Mouse (Mus musculus) cerebellum, adult 9-10 months (tissue): Measurements from ENCODE around the gene Ddx39b.

Experiments used
- DNase-seq: peaks from one replicate; pipeline ENCODE4 v3.0.0; 2022

The Ddx39b gene

DNA sequence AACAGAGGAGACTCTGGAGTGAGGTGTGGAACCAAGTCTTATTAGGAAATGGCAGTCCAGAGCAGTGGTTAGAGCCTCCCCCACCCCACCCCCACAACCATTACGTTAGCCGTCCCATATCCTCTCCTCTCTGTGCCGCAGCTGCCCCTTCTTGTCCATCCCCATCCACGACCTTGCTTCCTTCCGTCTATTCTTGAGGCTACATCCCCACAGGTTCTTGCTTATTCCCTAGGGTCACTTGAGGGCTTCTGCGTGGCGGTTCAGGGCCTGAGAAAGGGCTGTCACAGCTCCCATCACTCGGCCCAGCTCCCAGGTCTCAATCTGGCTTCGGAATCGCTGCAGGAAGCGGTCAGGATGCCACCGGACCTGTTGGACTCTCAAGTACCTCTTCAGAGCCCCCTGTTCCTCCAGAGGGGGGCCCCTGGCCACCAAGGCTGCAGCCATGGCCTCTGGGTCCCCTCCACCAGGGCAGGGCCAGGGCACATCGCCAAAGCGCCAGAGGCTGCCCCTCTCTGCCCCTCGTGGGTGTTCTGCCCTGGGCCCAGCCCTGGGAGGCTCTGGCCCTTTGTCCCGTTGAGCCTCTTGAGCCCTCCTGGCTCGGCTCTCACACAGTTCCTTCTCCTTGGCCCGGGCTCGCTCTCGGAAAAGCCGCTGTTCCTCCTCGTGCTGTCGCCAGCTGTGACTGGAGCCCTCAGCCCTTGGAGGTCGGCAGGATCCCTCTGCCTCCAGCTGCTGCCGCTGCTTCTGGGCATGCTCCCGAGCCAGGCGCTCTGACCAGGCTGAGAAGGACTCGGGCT lies 21.2 kb upstream of the Ddx39b start, which contains the start of gene Gm16181:
Gene Gm16181, plus strand, starts transcription at position 679 of the 797 bp plus-strand sequence.
- no peak for DNase-seq

DNA sequence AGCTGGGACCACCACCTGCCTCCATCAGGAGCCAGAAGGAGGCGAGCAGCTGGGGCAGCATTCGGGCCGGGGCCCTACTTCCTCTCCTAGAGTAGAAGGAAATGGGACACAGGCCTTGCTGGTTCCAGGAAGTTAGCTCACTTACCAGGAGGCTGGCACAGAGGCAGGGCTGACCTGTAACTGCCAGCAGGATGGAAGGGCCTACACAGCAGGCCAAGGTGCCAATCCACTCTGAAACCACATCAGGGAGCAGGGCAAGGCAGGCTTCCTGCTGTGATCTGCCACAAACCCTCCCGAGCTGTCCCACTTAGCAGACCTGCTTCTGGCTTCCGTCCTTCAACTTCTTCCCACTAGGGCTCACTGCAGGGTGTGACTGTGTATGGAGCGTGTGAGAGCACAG lies 19.2 kb upstream of the Ddx39b start:
- no peak for DNase-seq

DNA sequence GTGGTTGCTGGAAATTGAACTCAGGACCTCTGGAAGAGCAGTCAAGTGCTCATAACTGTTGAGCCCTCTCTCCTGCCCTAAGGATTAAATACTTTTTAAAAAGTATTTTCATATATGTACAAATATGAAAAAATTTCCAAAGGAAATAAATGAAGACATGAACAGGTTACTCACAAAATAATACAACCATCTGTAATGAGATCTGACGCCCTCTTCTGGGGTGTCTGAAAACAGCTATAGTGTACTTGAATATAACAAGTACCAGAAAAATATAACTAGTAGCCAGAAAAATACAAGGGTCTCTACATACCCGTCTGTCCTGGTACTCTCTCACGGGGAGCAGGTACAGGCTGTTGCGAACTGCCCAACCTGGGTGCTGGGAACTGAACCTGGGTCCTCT lies 16.9 kb upstream of the Ddx39b start:
- no peak for DNase-seq

DNA sequence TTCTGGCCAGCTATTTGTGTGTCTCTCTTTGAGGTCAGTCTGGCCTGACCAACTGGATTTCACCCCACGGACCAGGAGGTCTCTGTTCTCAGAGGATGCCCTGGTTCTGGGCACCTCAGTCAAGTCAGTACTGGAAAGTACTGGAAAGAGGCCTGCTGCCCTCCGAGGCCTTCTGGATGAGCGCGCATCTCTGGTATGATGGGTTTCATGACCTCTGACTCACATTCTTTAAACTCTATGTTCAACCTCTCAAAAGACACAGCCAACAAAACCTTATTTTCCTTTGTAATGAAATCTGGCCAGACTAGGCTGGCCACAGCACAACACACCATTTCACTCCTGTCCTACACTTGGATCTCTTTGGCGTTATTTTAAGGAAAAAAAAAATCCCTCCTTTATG lies 16.1 kb upstream of the Ddx39b start:
- no peak for DNase-seq

DNA sequence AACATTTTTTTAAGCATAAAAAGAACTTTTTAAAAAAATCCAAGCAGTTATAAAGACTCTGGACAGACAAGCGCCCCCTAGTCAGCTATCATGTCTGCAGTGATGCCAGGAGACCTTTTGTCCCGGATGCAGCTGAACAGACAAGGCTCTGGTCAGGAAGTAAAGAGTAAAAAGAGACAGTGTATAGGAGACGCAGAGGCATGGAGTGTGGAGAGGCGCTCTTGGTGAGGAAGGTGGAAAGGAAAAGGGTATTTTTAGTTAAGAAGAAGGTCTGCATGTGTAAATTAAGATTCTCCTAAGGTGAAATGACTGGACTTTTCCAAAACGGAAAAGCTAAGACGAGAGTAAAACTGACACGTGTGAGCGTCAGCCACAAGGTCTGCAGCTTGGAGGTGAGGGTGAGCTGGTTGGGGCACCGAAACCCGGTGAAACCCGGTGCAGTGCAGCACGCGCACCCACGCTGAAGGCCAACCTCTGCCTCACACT lies 14.9 kb upstream of the Ddx39b start:
- DNase-seq = no peak

DNA sequence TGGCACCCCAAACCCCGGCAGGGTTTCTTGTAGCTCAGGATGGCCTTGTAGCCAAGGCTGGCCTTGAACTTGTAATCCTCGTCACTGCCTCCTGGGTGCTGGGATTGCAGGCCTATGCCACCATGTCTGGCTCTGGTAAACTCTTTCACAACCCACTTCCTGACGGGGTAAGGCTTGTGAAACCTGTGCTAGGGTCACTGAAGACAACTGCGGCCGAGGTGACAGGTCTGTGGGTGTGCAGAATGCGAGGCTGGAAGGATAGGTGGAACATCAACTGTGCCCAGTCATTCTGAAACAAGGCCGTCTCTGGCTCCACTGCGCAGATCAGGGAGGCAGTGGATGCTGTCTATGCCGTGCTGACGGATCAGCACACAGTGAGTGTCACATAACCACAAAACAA lies 10.5 kb upstream of the Ddx39b start:
- DNase-seq = no peak

DNA sequence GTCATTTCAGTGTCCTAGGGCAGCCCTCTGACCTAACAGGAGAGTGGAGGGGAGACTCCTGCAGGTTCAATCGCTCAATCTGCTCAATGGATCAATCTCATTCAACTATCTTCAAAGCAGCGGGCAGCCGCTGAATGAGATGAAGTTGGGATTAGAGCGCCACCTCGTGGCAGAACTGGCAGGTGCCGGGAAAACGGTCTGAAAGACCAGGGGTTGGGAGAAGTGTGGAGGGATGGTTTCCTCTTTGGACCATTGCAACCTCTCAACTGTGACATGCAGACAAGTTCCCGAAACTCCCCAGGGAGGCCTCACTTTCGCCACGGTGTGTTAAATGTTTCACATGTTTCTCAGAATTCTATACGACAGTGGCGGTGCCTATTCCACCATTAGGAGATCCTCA lies 9.5 kb upstream of the Ddx39b start:
- DNase-seq = peak; percentile 84

DNA sequence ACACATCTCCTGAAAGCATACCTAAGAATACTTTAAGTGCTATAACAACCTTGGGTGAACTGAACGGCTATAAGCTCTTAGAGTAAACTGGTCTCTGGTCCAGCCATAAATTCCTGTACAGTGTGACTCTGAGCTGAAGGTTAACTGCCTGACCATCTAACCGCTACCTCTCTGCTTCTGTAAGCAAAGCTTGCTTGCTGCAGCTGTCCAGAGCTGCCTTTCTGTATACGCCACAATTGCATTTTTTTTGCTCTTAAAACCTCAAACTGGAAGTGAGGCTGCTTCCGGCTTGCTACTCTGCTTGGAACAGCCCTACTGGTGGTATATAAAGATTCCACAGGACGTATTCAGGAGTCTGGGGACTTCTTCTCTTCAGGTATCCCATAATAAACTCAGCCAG lies 8.9 kb upstream of the Ddx39b start:
- DNase-seq = no peak

DNA sequence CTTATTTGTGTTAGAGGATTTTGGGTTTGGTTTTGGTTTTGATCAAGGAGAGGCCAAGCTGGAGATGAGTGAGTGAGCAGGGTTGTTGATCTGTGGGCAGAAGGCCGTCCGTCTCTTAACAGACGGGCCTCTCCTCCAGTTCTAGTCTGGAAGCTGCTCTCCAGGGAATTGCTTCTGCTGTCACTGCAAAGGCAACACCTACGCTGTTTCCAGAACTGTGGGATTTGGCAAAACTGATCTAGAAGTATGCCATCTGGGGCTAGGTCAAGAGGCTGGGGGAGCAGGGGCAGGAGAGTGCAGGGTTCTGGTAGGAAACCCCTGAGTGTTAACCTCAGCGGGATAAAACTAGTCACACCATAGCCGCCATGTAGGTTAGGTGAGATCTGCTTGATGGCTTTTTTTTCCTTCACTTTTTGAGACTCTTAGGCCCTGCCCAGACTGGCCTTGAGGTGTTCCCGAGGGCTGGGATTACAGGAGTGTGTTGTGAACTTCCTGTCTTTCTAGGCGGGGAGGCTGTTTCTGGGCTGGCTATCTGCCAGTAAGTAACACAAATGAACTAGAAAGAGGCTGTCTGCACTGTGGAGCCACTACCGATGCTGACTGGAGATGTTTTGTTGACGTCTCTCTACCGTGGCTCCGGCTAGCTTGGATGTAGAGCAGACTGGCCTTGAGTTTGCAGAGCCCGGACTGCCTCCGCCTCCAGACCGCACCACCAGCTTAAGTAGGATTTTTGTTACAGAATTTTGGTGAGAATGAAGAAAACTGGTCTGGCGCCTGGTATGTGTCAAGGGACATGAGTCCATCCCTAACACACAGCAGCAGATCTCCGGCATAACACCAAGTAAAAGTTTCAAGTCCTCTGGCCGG lies 8.2 kb upstream of the Ddx39b start, which contains the start of gene Atp6v1g2:
Gene Atp6v1g2, plus strand, starts transcription at position 547 of the 867 bp plus-strand sequence.
- peak; percentile 52 for DNase-seq

DNA sequence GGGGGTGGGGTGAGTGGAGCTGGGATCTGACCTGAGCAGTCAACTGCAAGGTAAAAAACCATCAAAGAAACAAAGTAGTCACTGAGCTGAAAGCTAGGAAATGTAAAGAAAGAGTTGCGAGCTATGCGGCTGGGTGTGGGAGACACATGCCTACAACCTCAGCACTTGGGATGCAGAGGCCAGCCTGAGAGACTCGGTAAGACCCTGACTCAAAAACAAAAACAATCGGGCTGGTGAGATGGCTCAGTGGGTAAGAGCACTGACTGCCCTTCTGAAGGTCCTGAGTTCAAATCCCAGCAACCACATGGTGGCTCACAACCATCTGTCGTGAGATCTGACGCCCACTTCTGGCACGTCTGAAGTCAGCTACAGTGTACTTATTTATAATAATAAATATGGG lies 7.5 kb upstream of the Ddx39b start:
- peak; percentile 40 for DNase-seq

DNA sequence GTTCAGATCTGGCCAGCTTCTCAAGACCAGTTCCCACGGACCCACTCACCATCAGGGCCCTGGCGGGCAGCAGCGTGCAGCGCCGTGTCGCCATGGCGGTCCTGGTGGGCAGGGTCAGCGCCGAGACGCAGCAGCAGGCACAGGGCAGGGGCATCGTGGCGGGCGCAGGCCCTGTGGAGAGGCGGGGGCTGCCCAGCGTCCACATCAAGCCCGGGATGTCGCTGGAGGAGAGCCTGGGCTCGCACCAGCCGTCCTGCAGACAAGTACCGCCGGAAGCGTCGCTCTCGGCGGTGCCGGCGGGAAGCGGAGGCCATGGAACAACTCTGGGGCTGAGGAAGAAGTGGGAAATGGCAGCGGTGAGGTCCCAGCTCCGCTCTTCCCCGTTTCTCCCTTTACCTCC lies 6.6 kb upstream of the Ddx39b start:
- DNase-seq = peak; percentile 60

DNA sequence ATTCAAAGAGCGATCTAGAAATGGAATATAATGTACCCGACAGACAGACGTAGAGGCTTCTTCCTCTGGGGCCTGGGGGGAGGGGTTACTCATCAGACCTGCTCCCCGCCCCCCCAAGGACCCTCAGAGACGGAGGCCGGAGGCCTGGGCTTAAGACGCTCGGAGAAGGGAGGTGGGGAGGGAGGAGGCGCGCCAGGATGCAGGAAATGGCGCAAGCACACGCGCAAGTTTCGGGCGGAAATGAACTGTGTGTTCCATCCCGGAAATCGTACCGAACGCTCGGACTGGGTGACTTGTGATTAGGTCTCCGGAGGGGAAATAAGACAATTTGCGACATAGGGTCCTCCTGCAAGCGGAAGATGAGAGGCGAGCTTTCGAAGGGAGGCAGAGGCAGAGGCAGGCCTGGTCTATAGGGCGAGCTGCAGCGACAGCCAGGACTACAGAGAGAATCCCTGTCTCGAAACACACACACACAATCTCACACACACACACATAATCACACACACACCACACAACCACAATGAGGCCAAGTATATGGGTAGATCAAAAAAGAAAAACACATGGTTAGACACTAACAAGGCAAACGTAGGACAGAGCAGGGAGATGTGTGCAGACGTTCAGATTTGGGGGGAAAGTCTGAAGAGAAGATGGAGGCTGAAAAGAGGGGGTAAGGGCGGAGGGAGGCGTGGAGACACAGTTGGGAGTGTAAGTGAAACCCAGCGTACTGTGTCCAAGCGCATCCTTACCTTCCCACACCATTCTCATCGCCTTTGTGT lies 5.7 kb upstream of the Ddx39b start, which contains the start of gene Nfkbil1:
Gene Nfkbil1, minus strand, starts transcription at position 179 of the 776 bp plus-strand sequence.
- peak; percentile 94 for DNase-seq

DNA sequence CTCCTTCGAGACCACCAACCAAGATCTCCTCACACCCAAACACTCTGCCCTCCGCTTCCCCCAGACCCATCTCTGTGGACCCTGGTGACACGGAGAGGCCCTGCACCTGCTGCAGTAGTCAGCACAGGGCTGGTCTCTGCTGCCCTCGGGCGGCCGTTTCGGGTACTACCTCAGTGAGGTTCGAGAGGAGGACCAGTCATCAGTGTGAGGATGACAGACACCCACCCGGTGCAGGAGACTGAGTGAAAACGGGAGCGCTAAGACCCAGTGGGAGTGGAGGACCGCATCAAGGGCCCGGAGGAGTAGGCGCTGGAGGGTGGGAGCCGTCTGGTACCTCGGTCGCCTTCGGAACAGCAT lies 5.2 kb upstream of the Ddx39b start:
- DNase-seq = peak; percentile 99

DNA sequence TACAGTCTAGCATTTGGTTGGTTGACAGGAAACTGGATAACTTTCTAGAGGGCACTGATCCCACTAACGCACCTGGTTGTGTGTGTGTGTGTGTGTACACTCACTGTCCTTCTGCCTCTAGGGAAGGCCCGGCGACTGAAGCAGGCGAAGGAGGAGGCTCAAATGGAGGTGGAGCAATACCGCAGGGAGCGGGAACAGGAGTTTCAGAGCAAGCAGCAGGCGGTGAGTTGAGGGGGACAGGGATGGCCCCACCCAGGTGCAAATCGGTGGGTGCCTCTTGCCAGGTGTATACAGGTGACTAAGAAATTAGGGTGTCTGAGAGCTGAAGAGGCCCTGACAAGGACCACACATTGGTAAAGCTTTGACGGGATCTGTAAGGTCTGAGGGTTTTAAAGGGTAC lies 4.5 kb upstream of the Ddx39b start:
- peak; percentile 74 for DNase-seq

DNA sequence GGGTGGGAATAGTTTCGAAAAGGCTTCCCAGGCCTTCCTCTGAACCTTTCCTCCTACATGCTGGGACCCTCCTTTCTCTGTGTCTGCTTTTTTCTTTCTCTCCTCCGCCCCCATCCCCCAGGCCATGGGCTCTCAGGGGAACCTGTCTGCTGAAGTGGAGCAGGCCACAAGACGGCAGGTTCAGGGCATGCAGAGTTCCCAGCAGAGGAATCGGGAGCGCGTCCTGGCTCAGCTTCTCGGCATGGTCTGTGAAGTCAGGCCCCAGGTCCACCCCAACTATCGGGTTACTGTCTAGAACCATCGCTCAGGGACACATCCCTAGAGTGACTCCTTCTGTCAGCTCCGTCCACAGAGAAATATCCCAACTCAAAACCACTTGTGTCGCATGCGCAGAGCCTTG lies 4.0 kb upstream of the Ddx39b start:
- peak; percentile 61 for DNase-seq

DNA sequence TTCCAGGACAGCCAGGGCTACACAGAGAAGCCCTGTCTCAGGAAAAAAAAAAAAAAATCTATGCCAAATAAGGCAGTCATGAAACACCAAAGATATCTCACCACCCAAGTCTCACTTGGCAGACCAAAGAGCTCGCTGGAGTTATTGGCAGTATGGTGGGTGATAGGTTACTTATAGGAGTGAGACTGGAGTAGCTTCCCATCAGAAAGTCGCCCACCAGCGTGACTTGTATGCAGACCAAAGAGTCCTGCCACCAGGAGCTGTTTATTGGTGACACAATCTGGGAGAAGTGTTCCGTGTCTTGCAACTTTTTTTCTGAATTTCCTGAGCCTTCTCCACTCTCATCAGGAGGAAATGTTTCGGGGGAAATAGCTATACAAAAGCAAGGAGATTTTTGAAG lies 1.8 kb upstream of the Ddx39b start:
- peak; percentile 55 for DNase-seq

DNA sequence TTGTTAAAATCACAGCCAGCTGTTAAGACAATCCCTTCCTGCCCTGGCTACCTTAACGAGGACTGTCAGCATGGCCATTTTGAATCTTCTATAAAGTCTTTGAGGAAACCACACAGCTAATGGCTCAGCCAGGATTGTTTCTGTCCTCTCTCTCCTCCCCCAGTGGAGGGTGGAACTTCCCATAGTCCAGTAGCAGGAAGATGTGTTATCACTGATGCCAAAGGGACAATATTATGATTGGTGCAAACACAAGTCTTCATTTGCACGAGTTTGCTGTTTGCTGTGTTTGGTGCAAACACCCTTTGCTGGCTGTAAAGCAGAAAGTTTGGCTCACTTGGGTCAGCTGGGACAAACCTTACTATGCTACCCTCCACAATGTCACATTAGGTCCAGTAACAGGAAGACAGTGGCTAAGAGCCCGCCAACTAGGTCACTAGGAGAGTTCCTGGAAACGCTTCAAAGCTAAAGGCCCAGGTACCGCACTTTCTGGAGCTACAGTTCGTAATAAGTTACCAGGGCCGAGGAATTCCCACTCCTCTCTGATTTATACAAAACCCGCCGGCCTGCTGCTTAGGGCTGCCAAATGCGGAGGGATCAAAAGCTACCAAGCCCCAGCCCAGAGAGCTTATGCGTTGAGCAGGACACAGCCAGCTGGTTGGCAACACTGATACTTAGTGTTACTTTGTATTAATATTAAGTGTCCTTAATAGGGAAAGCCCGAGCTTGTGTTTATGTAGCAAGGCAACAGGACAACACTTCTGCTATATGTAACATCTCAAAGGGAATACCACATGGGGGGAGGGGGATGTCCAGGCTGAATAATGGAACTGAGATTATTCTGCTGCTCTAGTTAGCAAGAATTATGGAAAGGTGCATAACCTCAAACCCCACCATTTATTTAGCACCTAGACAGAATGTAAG lies 902 bp upstream of the Ddx39b start:
- no peak for DNase-seq

DNA sequence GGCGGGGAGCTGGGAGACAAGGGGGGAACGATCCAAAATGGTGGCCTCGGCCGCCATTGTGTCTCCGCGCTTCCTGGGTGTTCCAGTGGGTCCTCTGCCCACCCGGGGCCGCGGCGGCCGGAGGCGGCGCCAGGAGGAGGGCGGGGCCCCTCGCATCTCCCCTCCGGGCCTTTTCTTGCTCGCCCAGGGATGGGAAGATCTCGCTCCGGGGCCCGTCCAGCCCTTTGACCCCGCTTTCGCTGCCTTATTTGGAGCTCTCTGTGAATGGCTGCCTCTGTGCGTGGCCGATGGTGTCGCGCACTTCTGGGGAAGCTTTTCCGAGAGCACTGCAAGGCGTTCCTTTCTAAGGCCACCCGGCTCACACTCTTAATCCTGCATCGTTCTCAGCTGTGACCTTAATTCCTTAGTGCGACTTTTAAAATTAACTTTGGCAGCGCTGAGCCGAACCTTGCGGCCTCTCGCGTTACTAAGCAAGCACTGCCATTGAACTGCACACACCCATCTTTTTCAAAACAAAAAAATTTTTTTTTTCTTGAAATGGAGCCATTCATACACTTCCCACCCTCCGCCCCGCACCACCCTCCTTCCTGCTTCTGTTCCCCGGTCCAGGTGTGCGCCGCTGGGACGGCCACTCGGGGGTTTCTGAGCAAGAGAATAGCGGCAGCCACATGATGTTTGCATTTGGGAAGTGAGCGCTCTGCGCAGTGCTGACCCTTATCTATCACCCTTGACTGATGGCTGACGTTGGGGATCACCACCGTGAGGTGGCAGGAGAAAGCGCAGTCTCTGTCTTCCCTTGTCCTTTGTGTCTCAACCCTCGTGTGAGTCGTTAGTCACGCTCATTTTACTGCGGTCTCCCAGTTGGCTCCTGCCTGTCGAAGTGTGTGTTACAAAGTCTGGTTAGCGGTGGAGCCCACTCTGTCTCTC lies 732 bp downstream of the Ddx39b start:
- DNase-seq = peak; percentile 62

DNA sequence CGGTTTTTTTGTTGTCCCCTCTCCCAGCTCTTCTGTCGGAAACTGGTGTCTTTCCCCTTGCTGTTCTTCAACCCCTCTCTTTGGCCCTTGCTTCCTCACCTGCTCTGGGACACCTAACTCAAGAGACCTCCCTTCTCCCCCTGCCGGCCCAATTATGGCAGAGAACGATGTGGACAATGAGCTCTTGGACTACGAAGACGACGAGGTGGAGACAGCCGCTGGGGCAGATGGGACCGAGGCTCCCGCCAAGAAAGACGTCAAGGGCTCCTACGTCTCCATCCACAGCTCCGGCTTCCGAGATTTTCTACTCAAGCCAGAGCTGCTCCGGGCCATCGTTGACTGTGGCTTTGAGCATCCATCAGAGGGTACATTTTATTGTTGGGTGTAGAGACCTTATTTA lies 1.5 kb downstream of the Ddx39b start:
- DNase-seq = peak; percentile 70

DNA sequence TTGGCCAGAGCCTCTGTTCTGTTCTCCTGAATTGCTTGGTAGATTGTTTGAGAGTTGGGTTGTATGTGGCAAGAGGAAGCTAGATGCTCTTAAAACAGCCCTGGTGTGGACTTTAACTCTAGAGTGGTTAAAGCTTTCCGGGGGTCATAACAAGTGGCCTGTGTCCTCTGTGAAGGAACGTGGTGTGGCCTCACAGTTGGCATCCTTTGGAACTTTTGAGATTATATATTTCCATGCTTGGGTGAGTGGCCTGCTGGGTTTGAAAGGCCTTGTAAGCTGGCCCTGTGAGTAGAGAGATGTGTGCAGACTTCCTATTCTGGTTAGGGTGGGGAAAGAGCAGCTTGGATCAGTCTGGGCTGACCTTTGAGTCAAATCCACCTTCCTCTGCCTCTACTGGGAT lies 3.5 kb downstream of the Ddx39b start:
- peak; percentile 26 for DNase-seq
